Mouse (Mus musculus): ENCODE results near the gene Fras1.

Gene Fras1

GRCm38 (mm10) chr5:96584730-96585129 lies 211.0 kb downstream of the Fras1 start:
- DNase-seq = no peak

DNA sequence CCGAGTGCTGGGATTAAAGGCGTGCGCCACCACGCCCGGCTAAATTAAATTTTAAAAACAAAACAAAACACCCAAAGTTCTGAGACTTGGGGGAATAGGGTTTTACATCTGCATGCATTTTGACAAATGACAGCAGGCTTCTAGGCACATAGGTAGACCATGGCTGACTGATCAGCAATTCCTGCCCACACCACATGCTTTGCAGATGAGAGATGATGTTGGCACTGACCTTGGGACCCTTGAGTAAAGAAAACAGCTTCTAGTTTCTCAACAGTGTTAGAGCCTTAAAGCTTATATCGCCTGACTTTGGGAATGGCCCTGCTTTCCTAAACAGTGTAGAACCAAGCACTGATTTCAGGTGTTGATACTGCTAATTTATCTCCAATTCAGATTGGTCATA lies 216.9 kb downstream of the Fras1 start:
- DNase-seq = no peak

DNA sequence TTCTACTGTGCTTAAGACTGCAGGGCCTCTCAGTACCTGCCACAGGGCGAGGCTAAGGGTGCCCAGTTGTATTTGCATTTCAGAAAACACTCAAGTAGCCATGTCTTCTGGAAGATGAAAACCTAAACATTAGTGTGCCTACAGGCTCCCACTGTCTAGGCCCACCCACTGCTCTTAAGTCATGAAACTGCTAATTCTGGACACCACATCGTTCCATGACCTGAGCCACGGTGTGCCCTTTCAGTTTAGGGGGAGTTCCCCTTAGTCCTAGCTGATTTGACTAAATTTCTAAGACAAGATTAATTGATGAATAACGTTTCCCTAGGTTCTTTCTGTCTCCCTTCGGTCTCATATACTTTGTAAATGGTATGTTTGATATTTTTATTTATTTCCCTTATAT lies 222.0 kb downstream of the Fras1 start:
- no peak for DNase-seq

- no peak for DNase-seq
Measured at GRCm38 (mm10) chr5:96603974-96604769, 230.4 kb downstream of the Fras1 start.

- DNase-seq = no peak
Measured at GRCm38 (mm10) chr5:96608036-96608435, 234.3 kb downstream of the Fras1 start.

GRCm38 (mm10) chr5:96608581-96609280 lies 235.0 kb downstream of the Fras1 start:
- no peak for DNase-seq

GRCm38 (mm10) chr5:96612077-96612476 lies 238.3 kb downstream of the Fras1 start:
- no peak for DNase-seq

- no peak for DNase-seq
Measured at GRCm38 (mm10) chr5:96616954-96617646, 243.3 kb downstream of the Fras1 start.

- DNase-seq = no peak
Measured at GRCm38 (mm10) chr5:96618008-96618407, 244.3 kb downstream of the Fras1 start.

DNA sequence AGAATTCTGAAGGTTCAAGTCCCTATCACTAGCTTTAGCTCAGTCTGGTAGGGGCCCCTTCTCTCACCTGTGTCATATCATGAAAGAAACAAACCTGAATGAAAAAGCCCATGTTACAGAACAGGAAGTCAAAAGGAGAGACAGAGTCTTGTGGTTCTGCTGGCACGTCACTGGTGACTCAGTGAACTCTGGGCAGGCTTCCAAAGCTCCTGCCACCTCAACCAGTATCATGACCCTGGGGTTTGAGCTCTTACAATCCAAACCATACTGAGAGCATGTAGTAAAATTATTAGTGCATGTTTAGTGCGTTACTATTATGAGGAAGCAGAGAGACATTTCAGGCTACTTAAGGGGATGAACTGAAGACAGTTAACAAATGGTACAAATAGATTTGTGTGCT lies 246.5 kb downstream of the Fras1 start:
- no peak for DNase-seq

DNA sequence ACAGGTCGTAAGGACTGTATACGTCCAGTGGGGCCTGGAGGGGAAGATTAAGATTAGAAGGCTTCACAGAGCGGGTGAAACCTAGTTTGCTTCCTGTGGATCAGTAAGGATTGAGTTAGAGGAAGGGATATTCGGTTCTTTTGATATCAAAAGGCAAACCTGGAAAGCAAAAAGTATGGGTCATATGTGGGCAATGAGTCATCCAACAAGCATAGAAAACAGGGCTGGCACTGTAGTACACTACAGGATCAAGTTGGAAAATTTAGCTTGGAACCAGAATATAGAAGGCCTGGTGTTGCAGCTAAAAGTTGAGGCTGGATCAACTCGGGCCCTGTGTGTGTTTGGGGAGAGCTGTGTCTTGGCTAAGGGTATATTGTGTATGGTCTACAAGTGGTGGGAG lies 246.9 kb downstream of the Fras1 start:
- DNase-seq = no peak

DNA sequence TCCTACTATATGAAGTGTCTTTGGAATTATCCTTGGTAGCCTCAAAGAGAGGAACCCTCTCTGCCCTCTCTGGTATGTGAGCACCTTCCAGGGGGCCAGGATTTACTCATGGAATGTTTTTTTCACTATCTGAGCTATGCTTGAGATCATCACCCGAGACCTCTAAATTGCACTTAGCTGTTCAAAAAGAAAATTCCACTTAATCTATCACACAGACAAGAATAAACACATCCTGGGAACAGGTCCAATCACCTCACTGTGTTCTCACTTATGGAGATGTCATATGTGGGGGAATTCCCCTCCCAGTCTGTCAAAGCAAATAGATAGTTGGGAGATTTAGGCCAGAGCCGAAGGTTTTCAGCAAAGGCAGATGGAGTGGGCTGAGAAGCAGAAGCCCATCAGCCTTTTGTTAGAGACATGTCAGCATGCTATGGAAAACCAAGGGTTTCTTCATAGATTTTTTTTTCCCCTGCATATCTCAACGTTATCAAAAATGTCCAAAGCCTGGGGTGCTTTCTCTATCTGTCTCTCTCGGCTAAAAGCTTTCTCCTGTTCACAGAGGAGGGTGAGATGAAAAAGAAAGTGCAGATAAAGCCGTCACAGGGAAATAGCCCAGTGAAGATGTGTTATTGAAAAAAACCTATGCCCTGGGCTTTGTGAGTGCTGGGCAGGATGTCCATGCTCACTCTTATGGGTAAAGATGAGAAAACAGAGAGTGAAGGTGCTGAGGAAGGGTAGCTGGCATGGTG lies 249.0 kb downstream of the Fras1 start:
- no peak for DNase-seq

GRCm38 (mm10) chr5:96629851-96630250 lies 256.1 kb downstream of the Fras1 start:
- no peak for DNase-seq

- DNase-seq = no peak
Measured at GRCm38 (mm10) chr5:96635146-96635862, 261.5 kb downstream of the Fras1 start.

DNA sequence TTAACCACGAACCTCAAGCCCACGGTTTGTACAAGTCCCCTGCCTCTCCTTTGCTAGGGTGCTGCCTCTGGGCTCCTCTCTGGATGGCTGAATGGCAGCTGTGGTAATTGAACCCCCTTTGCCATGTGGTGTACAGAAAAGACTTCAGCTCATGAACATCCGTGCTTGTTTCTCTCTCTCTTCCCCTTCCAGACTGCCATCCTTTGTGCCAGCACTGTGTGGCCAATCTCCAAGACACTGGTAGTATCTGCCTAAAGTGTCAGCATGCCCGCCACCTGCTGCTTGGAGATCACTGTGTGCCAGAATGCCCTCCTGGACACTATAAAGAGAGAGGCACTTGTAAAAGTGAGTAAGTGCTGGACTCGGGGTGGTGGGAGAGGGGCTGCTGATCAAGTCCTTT lies 262.1 kb downstream of the Fras1 start:
- DNase-seq = no peak

DNA sequence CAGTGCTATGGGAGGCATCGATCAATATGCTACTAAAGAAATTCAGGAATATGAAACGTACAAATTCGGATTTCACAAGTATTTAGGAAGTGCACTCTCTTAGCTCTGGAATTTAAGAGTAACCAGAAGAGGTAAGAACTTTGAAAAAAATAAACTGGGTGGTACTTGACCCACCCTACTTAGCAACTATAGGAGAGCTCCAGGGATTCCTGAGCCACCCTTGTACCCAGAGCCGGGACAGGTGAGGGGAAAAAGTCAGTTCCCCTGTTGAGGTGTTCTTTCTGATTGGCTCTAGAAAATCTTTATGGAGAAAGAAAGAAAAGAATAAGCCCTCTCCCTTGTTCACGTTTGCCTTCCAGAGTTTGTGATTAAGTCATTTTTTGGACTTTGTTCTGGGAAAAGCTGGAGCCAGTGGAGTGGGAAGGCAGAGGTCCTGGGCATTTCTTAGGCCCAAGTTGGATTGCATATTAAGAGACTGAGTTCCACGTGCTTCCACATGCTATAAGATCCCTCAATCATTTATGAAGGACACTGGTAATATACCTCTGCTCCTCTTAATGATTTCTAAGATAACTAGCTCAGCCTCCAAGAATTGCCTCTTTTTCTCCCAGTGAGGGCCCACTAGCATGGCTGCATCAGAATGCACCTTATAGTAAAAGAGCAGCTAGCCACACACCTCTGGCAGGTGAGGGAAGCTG lies 265.6 kb downstream of the Fras1 start:
- no peak for DNase-seq

- no peak for DNase-seq
Measured at GRCm38 (mm10) chr5:96641297-96641696, 267.5 kb downstream of the Fras1 start.

GRCm38 (mm10) chr5:96675676-96676075 lies 301.9 kb downstream of the Fras1 start:
- no peak for DNase-seq

GRCm38 (mm10) chr5:96677498-96677897 lies 303.7 kb downstream of the Fras1 start:
- no peak for DNase-seq

- no peak for DNase-seq
Measured at GRCm38 (mm10) chr5:96681085-96681484, 307.3 kb downstream of the Fras1 start.

GRCm38 (mm10) chr5:96682777-96683176 lies 309.0 kb downstream of the Fras1 start:
- DNase-seq = no peak

GRCm38 (mm10) chr5:96688885-96689284 lies 315.1 kb downstream of the Fras1 start:
- DNase-seq = no peak
